Mouse (Mus musculus): ENCODE data around the gene Ddx23.

Ddx23 gene

GRCm38 (mm10) chr15:98674284-98674993, 11.7 kb upstream of the Ddx23 start:
- no peak for DNase-seq (ENCODE audit: low spot score)

GRCm38 (mm10) chr15:98673732-98674131, 11.0 kb upstream of the Ddx23 start:
- DNase-seq (ENCODE audit: low spot score): no peak

- no peak for DNase-seq (ENCODE audit: low spot score)
These were observed 9.9 kb upstream of the Ddx23 start for GRCm38 (mm10) chr15:98672592-98672991.

- no peak for DNase-seq (ENCODE audit: low spot score)
These were observed 1.6 kb upstream of the Ddx23 start for GRCm38 (mm10) chr15:98664042-98664907.

GRCm38 (mm10) chr15:98662198-98662566, 512 bp downstream of the Ddx23 start:
- no peak for DNase-seq (ENCODE audit: low spot score)

GRCm38 (mm10) chr15:98656982-98657751, 5.5 kb downstream of the Ddx23 start:
- DNase-seq (ENCODE audit: low spot score): no peak

GRCm38 (mm10) chr15:98652174-98652573, 10.5 kb downstream of the Ddx23 start:
- no peak for DNase-seq (ENCODE audit: low spot score)

- no peak for DNase-seq (ENCODE audit: low spot score)
These were observed 11.3 kb downstream of the Ddx23 start for GRCm38 (mm10) chr15:98651431-98651830.

- DNase-seq (ENCODE audit: low spot score): no peak
These were observed 14.6 kb downstream of the Ddx23 start for GRCm38 (mm10) chr15:98648071-98648470.

GRCm38 (mm10) chr15:98647308-98647707, 15.4 kb downstream of the Ddx23 start:
- no peak for DNase-seq (ENCODE audit: low spot score)

GRCm38 (mm10) chr15:98646737-98647136, 16.0 kb downstream of the Ddx23 start:
- no peak for DNase-seq (ENCODE audit: low spot score)

- no peak for DNase-seq (ENCODE audit: low spot score)
These were observed 17.4 kb downstream of the Ddx23 start for GRCm38 (mm10) chr15:98645057-98646026.

- DNase-seq (ENCODE audit: low spot score): no peak
These were observed 18.3 kb downstream of the Ddx23 start for GRCm38 (mm10) chr15:98644406-98644805.

- no peak for DNase-seq (ENCODE audit: low spot score)
These were observed 22.5 kb downstream of the Ddx23 start for GRCm38 (mm10) chr15:98640157-98640556.

GRCm38 (mm10) chr15:98637155-98637554, 25.5 kb downstream of the Ddx23 start:
- no peak for DNase-seq (ENCODE audit: low spot score)

GRCm38 (mm10) chr15:98636517-98636916, 26.2 kb downstream of the Ddx23 start:
- no peak for DNase-seq (ENCODE audit: low spot score)

GRCm38 (mm10) chr15:98635291-98635841, 27.3 kb downstream of the Ddx23 start:
- no peak for DNase-seq (ENCODE audit: low spot score)

GRCm38 (mm10) chr15:98634541-98635081, 28.1 kb downstream of the Ddx23 start:
- peak; percentile 57 for DNase-seq (ENCODE audit: low spot score)

- DNase-seq (ENCODE audit: low spot score): no peak
These were observed 28.7 kb downstream of the Ddx23 start for GRCm38 (mm10) chr15:98633822-98634470.

GRCm38 (mm10) chr15:98632921-98633320, 29.8 kb downstream of the Ddx23 start:
- no peak for DNase-seq (ENCODE audit: low spot score)
